Mouse (Mus musculus): Measurements from ENCODE around the gene Slc25a47. TPM values are rescaled to one million over a fixed set of nuclear protein-coding genes. Genes with fewer than 3 reads are reported as not detected.

Slc25a47 gene
- 0.99 TPM for polyA plus RNA-seq (2017; shearing (Covaris generic))

GRCm38 (mm10) chr12:108835840-108836409 is at the start of gene Slc25a47, which contains the start of gene Slc25a29:
Gene Slc25a47, plus strand, starts transcription at chr12:108836046.
Gene Slc25a29, minus strand, starts transcription at chr12:108835883.

GRCm38 (mm10) chr12:108792546-108793452 is 43.0 kb upstream of the Slc25a47 start, which contains the start of gene Yy1:
Gene Yy1, plus strand, starts transcription at chr12:108792973.

GRCm38 (mm10) chr12:108892989-108893714 is 57.3 kb downstream of the Slc25a47 start, which contains the start of gene Wdr25:
Gene Wdr25, plus strand, starts transcription at chr12:108893631.

GRCm38 (mm10) chr12:108893715-108894431 is 58.0 kb downstream of the Slc25a47 start, which contains the start of gene Wars:
Gene Wars, minus strand, starts transcription at chr12:108894174.

Other genes with a start within 250 kb of the Slc25a47 start
- 3.9 TPM for gene Degs2, start 133.7 kb upstream of the Slc25a47 start, polyA plus RNA-seq (2017; shearing (Covaris generic))
- 7.1 TPM for gene Yy1, start 43.1 kb upstream of the Slc25a47 start, polyA plus RNA-seq (2017; shearing (Covaris generic))
- 7.8 TPM for gene Slc25a29, start 163 bp upstream of the Slc25a47 start, polyA plus RNA-seq (2017; shearing (Covaris generic))
- gene Wdr25, start 57.6 kb downstream of the Slc25a47 start, polyA plus RNA-seq (2017; shearing (Covaris generic)), result 9.2 TPM
- gene Wars, start 58.1 kb downstream of the Slc25a47 start, polyA plus RNA-seq (2017; shearing (Covaris generic)), result 109 TPM
- gene Begain, start 232.2 kb downstream of the Slc25a47 start, polyA plus RNA-seq (2017; shearing (Covaris generic)), result 0.27 TPM